Mouse (Mus musculus): ENCODE data around the gene Tmem214.
A peak's percentile ranks its signal among the peaks of the same experiment; 100 is the strongest.

Gene Tmem214

GRCm38 (mm10) chr5:30916841-30917240 is 49.0 kb downstream of the Tmem214 start:
- no peak for DNase-seq

- DNase-seq: peak in 1 of 2 experiments; percentile 28
Observed at GRCm38 (mm10) chr5:30917348-30917747, 49.5 kb downstream of the Tmem214 start.

- peak in 1 of 2 experiments; percentile 26 for DNase-seq
Observed at GRCm38 (mm10) chr5:30917891-30918670, 50.3 kb downstream of the Tmem214 start.

- DNase-seq: no peak
Observed at GRCm38 (mm10) chr5:30918691-30919090, 50.9 kb downstream of the Tmem214 start.

GRCm38 (mm10) chr5:30919831-30920614 is 52.2 kb downstream of the Tmem214 start:
- DNase-seq: no peak

GRCm38 (mm10) chr5:30920621-30921020 is 52.8 kb downstream of the Tmem214 start:
- peak; percentile 48 to 59 for DNase-seq

GRCm38 (mm10) chr5:30921256-30922033 is 53.6 kb downstream of the Tmem214 start, which contains the start of gene Khk:
Khk (plus strand) TSS chr5:30921431.
- peak; percentile 90 to 94 for DNase-seq

- DNase-seq: peak in 1 of 2 experiments; percentile 51
Observed at GRCm38 (mm10) chr5:30922581-30923041, 54.8 kb downstream of the Tmem214 start.

- DNase-seq: no peak
Observed at GRCm38 (mm10) chr5:30923119-30923518, 55.3 kb downstream of the Tmem214 start.

- DNase-seq: no peak
Observed at GRCm38 (mm10) chr5:30924614-30925013, 56.8 kb downstream of the Tmem214 start.

- peak in 1 of 2 experiments; percentile 49 for DNase-seq
Observed at GRCm38 (mm10) chr5:30925217-30925616, 57.4 kb downstream of the Tmem214 start.

- no peak for DNase-seq
Observed at GRCm38 (mm10) chr5:30926073-30926472, 58.3 kb downstream of the Tmem214 start.

GRCm38 (mm10) chr5:30927945-30928529 is 60.2 kb downstream of the Tmem214 start:
- no peak for DNase-seq

All from lung, postnatal 4 days (tissue).